Mouse (Mus musculus) lung, embryonic 14.5 days (tissue): ENCODE data around the gene Pycr2. TPM values are rescaled to one million over a fixed set of nuclear protein-coding genes. Genes with fewer than 3 reads are reported as not detected.

Experiments used
- ATAC-seq: fragments of 200-750 bp; cut with Nextera tagmentation; 2 replicates; pipeline ENCODE4 v1.8.0; 2017; ENCODE audit warnings: mild to moderate bottlenecking, moderate TSS enrichment, moderate library complexity; ENCODE audit not compliant: insufficient read depth
- DNase-seq: peaks from one replicate; pipeline ENCODE4 v3.0.0-alpha.2; 2015
- H3K27ac ChIP-seq: fragments of 300-500 bp; sonication (generic); 2 replicates; pipeline ENCODE4 v1.5.1; 2014; ENCODE audit warnings: low read depth, mild to moderate bottlenecking, moderate library complexity
- H3K27me3 ChIP-seq: fragments of 300-500 bp; sonication (generic); 2 replicates; pipeline ENCODE4 v1.6.1; 2014; ENCODE audit warnings: low read length, control low read depth; ENCODE audit not compliant: insufficient read depth
- H3K36me3 ChIP-seq: fragments of 300-500 bp; sonication (generic); 2 replicates; pipeline ENCODE4 v1.6.1; 2014; ENCODE audit warnings: control low read depth; ENCODE audit not compliant: insufficient read depth
- H3K4me1 ChIP-seq: fragments of 300-500 bp; sonication (generic); 2 replicates; pipeline ENCODE4 v1.6.1; 2014; ENCODE audit warnings: antibody characterized with exemption, control low read depth; ENCODE audit not compliant: insufficient read depth
- H3K4me2 ChIP-seq: fragments of 300-500 bp; sonication (generic); 2 replicates; pipeline ENCODE4 v1.6.1; 2014; ENCODE audit warnings: mild to moderate bottlenecking
- H3K4me3 ChIP-seq: fragments of 300-500 bp; sonication (generic); 2 replicates; pipeline ENCODE4 v1.5.1; 2014; ENCODE audit warnings: low read depth, low read length
- H3K9ac ChIP-seq: fragments of 300-500 bp; sonication (generic); 2 replicates; pipeline ENCODE4 v1.6.1; 2014
- H3K9me3 ChIP-seq: fragments of 300-500 bp; sonication (generic); 2 replicates; pipeline ENCODE4 v1.6.1; 2016; ENCODE audit warnings: low read depth, low read length, control low read depth
- CTCF ChIP-seq: IDR thresholded peaks from 2 replicates; pipeline ENCODE4 v1.5.1; 2016; ENCODE audit warnings: antibody characterized with exemption, low read depth
- WGBS: fragments of 180-500 bp; shearing (Covaris S2); extraction: QIAGEN DNeasy Blood & Tissue Kit; methylation state at CpG from one replicate; pipeline ENCODE4 v1.1.7; 2014; 5-methylcytosine and 5-hydroxymethylcytosine counted together
- polyA plus RNA-seq: library from polyadenylated mRNA; unstranded; fragments of >200 nt; fragmentation: Nextera tagmentation; extraction: Ambion mirVana; gene quantifications from 2 replicates; pipeline ENCODE4 v1.2.1, GENCODE M21; 2014

Gene Pycr2
- polyA plus RNA-seq: 83.7 and 92.5 TPM in 2 replicates

GRCm38 (mm10) chr1:180904039-180904814, at the start of gene Pycr2:
Pycr2 (plus strand) TSS chr1:180904293.
- Histone ChIP-seq H3K4me3 (peak within 1 kb of the TSS; percentile 87), H3K4me2 (peak within 1 kb of the TSS; percentile 92), H3K9ac (peak within 1 kb of the TSS; percentile 89), H3K27me3 (no peaks in the 10 kb centered on the region), H3K9me3 (no peaks in the 10 kb centered on the region), H3K36me3 (peaks cover 34% of the 10 kb centered on the region), H3K4me1 (peaks cover 5% of the 10 kb centered on the region; the same call in 1 of the 2 replicates), H3K27ac (peak within 1 kb of the TSS; percentile 79)
- no peak for TF ChIP-seq CTCF
- 0% methylated on average over 52 of the region's 52 CpGs for WGBS
- DNase-seq (peak; percentile 98), ATAC-seq (peak; percentile 99)

DNA sequence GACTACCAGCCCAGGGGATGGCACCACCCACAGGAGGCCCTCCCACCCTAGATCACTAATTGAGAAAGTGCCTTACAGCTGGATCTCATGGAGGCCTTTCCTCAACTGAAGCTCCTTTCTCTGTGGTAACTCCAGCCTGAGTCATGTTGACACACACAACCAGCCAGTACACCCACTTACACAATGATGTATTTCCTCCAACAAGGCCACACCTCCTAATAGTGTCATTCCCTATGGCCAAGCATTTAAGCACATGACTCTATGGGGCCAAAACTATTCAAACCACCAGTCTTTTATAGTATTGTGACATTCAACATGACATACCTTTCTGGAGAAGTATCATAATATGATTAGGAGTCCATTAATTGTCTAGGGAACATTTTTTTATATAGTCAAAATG, 45.3 kb upstream of the Pycr2 start:
- H3K27me3 ChIP-seq: no peaks in the 10 kb centered on the region
- DNase-seq (no peak), ATAC-seq (no peak)
- H3K27ac ChIP-seq: no peak overlapping the region
- no peak overlapping the region for H3K9ac ChIP-seq
- no peak overlapping the region for H3K4me2 ChIP-seq
- H3K9me3 ChIP-seq: no peaks in the 10 kb centered on the region
- H3K36me3 ChIP-seq: peaks cover 78% of the 10 kb centered on the region
- no peak for TF ChIP-seq CTCF
- H3K4me1 ChIP-seq: no peaks in the 10 kb centered on the region
- H3K4me3 ChIP-seq: no peak overlapping the region

DNA sequence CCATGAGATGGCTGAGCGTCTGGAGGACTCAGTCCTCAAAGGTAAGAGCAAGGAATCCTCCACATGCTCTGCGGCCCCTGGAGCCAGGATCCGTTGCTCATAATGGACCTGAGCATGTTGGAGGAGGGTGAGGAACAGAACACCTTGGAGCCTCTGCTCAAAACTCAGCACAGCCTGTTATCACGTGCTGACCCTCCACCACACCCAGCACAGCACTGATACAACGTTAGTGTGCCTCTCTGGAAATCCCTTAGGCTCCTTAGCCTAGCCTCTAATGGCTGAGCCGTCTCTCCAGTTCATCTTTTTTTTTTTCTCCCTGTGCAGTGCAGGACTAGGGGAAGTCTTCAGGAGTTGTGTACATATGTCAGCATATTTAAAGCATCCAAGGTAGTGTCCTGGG, 44.1 kb upstream of the Pycr2 start:
- DNase-seq (no peak), ATAC-seq (no peak)
- WGBS: 82% methylated on average over 6 of the region's 6 CpGs
- Histone ChIP-seq H3K27ac (no peak overlapping the region), H3K9me3 (no peaks in the 10 kb centered on the region), H3K27me3 (no peaks in the 10 kb centered on the region), H3K4me2 (no peak overlapping the region), H3K4me3 (no peak overlapping the region), H3K36me3 (peaks cover 90% of the 10 kb centered on the region), H3K9ac (no peak overlapping the region), H3K4me1 (no peaks in the 10 kb centered on the region)
- no peak for TF ChIP-seq CTCF

DNA sequence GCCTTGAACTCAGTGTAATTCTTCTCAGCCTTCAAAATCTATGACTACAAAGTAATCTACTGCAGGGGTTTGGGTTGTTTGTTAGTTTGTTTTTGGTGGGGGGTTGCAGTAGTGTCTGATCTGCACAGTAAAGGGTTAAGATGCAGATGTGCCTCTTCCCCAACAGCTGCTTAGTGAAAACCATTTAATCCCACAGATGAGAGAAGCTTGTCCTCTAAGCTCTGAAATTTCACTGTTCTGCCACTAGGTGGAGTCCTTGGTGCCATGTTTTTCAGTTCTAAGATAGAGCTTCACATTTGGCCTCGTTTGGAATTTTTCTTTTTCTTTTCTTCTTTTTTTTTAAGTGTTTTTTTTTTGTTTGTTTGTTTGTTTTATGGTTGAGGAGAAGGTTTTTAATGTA, 40.5 kb upstream of the Pycr2 start:
- Histone ChIP-seq H3K9me3 (no peaks in the 10 kb centered on the region), H3K27ac (no peak overlapping the region), H3K36me3 (peaks cover 94% of the 10 kb centered on the region), H3K4me2 (no peak overlapping the region), H3K9ac (no peak overlapping the region), H3K4me3 (no peak overlapping the region), H3K27me3 (no peaks in the 10 kb centered on the region), H3K4me1 (no peaks in the 10 kb centered on the region)
- ATAC-seq: no peak
- WGBS: 18% methylated on average over 1 of the region's 1 CpGs
- peak; percentile 85 for TF ChIP-seq CTCF
- peak; percentile 84 for DNase-seq

DNA sequence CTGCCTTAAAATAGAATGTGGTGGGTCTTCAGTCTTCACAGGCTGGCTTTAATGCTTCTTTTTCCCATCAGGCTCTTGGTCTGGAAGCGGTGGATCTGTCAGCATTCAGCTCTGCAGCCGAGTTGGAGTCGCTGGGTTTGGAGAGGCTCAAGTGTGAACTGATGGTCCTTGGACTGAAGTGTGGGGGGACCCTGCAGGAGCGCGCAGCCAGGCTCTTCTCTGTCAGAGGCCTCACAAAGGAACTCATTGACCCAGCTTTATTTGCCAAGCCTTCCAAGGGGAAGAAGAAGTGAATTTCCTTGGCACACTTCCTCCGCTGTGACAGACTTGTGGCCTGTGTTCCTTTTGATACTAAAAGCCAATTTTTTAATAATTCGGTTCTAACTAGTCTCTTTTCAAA, 38.1 kb upstream of the Pycr2 start:
- DNase-seq (peak; percentile 39), ATAC-seq (no peak)
- Histone ChIP-seq H3K4me3 (no peak overlapping the region), H3K9ac (no peak overlapping the region), H3K9me3 (no peaks in the 10 kb centered on the region), H3K4me2 (no peak overlapping the region), H3K27me3 (no peaks in the 10 kb centered on the region), H3K36me3 (peaks cover 72% of the 10 kb centered on the region), H3K27ac (peak overlapping the region; percentile 58; the same call in 1 of the 2 replicates), H3K4me1 (no peaks in the 10 kb centered on the region)
- TF ChIP-seq CTCF: no peak
- WGBS: 72% methylated on average over 7 of the region's 7 CpGs

GRCm38 (mm10) chr1:180870122-180870650, 33.9 kb upstream of the Pycr2 start:
- Histone ChIP-seq H3K9me3 (no peaks in the 10 kb centered on the region), H3K4me2 (no peak overlapping the region), H3K9ac (no peak overlapping the region), H3K27ac (no peak overlapping the region), H3K36me3 (peaks cover 33% of the 10 kb centered on the region), H3K27me3 (no peaks in the 10 kb centered on the region), H3K4me3 (no peak overlapping the region), H3K4me1 (no peaks in the 10 kb centered on the region)
- no peak for TF ChIP-seq CTCF
- DNase-seq: no peak
- WGBS: 60% methylated on average over 13 of the region's 13 CpGs
- ATAC-seq: no peak

DNA sequence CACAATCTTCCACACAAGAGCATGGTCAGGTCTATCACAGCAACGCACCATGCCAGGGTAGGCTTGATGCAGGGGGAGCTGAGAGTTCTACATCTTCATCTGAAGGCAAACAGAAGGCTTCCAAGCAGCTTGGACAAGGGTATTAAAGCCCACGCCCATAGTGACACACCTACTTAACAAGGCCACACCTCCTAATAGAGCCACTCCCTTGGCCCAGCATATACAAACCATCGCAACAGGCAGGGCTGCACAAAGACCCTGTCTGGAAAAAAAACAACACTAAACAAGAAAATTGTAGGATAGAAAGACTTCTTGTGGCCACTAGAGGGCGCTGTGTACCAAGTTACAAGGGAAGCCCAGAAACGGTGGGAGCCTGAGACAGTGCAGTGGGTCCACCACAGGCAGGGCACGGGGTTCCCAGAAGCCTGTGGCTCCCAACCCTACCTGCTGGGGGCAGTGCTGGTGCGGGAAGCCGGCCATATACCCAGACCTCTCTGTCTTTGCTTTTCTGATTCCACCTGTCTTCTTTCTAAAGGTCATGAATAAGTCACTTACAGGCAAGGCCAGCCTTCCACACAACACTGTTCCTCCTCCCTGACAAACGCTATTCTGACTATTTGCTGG, 30.1 kb upstream of the Pycr2 start:
- Histone ChIP-seq H3K4me1 (no peaks in the 10 kb centered on the region), H3K9me3 (no peaks in the 10 kb centered on the region), H3K4me2 (no peak overlapping the region), H3K27ac (no peak overlapping the region), H3K9ac (no peak overlapping the region), H3K4me3 (no peak overlapping the region), H3K36me3 (no peaks in the 10 kb centered on the region), H3K27me3 (no peaks in the 10 kb centered on the region)
- 18% methylated on average over 9 of the region's 9 CpGs for WGBS
- peak; percentile 63 for ATAC-seq
- peak; percentile 79 for TF ChIP-seq CTCF
- DNase-seq: peak; percentile 79
